Mouse (Mus musculus) kidney, embryonic 14.5 days (tissue): ENCODE measurements at regions not wholly inside any gene's neighbourhood (a gene's known extent, or its start where the extent isn't known, plus 50 kb on each side); places are given as distances from the start of the nearest gene placed in this dataset.

Experiments
- ATAC-seq: fragments of 200-750 bp; cut with Nextera tagmentation; 2 replicates; pipeline ENCODE4 v1.8.0; 2017; ENCODE audit warnings: moderate number of reproducible peaks, mild to moderate bottlenecking, moderate TSS enrichment, moderate library complexity; ENCODE audit not compliant: low FRiP score, low TSS enrichment
- H3K27ac ChIP-seq: fragments of 300-500 bp; sonication (generic); 2 replicates; pipeline ENCODE4 v1.5.1; 2014; ENCODE audit warnings: low read depth, mild to moderate bottlenecking, low read length, moderate library complexity, mixed read lengths
- H3K27me3 ChIP-seq: fragments of 300-500 bp; sonication (generic); 2 replicates; pipeline ENCODE4 v1.6.1; 2014; ENCODE audit warnings: mild to moderate bottlenecking, low read length; ENCODE audit not compliant: control insufficient read depth, insufficient read depth
- H3K36me3 ChIP-seq: fragments of 300-500 bp; sonication (generic); 2 replicates; pipeline ENCODE4 v1.6.1; 2014; ENCODE audit warnings: low read length, mixed read lengths; ENCODE audit not compliant: control insufficient read depth, insufficient read depth
- H3K4me1 ChIP-seq: fragments of 300-500 bp; sonication (generic); 2 replicates; pipeline ENCODE4 v1.6.1; 2014; ENCODE audit warnings: low read length, mixed read lengths; ENCODE audit not compliant: control insufficient read depth, insufficient read depth
- H3K4me2 ChIP-seq: fragments of 300-500 bp; sonication (generic); replicated peaks from 2 replicates; pipeline ENCODE4 v1.6.1; 2014; ENCODE audit warnings: low read depth, mild to moderate bottlenecking, low read length
- H3K4me3 ChIP-seq: fragments of 300-500 bp; sonication (generic); 2 replicates; pipeline ENCODE4 v1.5.1; 2014; ENCODE audit warnings: mild to moderate bottlenecking, low read length
- H3K9ac ChIP-seq: fragments of 300-500 bp; sonication (generic); 2 replicates; pipeline ENCODE4 v1.6.1; 2014; ENCODE audit warnings: low read depth, mild to moderate bottlenecking, low read length, moderate library complexity
- H3K9me3 ChIP-seq: fragments of 300-500 bp; sonication (generic); 2 replicates; pipeline ENCODE4 v1.6.1; 2016; ENCODE audit warnings: low read length; ENCODE audit not compliant: control insufficient read depth
- WGBS: fragments of 180-500 bp; shearing (Covaris S2); extraction: QIAGEN DNeasy Blood & Tissue Kit; methylation state at CpG from one replicate; pipeline ENCODE4 v1.1.7; 2014; 5-methylcytosine and 5-hydroxymethylcytosine counted together

DNA sequence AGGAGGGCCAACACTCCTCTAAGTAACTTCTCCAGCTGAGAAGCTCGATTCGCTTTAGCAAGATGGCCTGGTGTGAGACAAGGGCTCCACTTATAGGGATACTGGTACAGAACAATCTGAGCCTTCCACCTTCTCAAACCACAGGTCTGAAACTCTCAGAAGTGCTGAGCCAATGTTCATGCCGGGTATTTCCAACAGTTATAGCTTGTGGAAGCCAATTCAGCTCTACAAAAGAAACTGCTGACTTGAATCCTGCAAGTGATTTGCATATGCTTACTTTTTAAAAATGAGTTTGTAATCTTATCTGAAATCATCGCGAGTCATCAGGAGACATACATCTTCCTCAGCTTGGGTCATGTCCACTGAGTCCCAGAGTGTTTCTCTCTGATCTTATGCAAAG is 273.2 kb downstream of the Car8 start:
- no peak overlapping the region for H3K4me3 ChIP-seq
- no peaks in the 10 kb centered on the region for H3K27me3 ChIP-seq
- H3K36me3 ChIP-seq, result no peaks in the 10 kb centered on the region
- no peak for ATAC-seq
- H3K4me1 ChIP-seq, result no peaks in the 10 kb centered on the region
- H3K4me2 ChIP-seq, result no peak overlapping the region
- no peaks in the 10 kb centered on the region for H3K9me3 ChIP-seq
- H3K9ac ChIP-seq, result no peak overlapping the region
- H3K27ac ChIP-seq, result no peak overlapping the region
- 92% methylated on average over 5 of the region's 5 CpGs for WGBS

DNA sequence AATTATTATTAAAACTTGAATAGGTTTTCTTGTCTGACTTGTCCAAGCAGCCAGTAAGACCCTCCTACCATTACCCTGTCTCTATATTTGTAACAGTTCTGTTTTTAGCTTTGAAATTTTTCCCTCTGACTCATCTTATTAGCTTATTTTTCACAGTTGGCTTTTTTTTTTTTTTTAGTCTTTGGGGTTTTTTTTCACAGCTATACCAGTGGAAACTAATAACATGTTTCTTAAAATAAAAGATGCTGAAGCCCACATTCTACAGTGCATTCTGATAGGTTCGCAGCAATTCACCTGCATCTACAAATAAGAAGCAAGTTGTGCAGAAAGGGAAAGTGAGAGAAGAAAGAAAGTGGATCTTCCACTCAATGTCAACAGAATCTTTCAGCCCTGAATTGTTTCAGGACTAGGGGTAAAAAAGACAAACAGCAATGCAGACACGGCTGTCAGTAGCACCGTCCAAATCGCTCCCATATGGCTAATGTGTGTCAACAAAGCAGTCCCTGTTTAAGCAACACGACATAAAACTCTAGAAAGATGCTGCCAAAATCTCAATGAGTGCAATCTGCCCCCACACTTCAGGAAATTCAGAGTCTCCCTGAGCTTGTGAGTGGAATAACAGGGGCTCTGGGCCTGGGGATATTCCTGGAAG is 277.2 kb downstream of the Car8 start:
- H3K4me1 ChIP-seq, result no peaks in the 10 kb centered on the region
- no peak overlapping the region for H3K4me2 ChIP-seq
- ATAC-seq, result no peak
- H3K36me3 ChIP-seq, result no peaks in the 10 kb centered on the region
- no peak overlapping the region for H3K27ac ChIP-seq
- H3K27me3 ChIP-seq, result no peaks in the 10 kb centered on the region
- H3K9ac ChIP-seq, result no peak overlapping the region
- WGBS, result 64% methylated on average over 5 of the region's 5 CpGs
- no peak overlapping the region for H3K4me3 ChIP-seq
- H3K9me3 ChIP-seq, result no peaks in the 10 kb centered on the region

DNA sequence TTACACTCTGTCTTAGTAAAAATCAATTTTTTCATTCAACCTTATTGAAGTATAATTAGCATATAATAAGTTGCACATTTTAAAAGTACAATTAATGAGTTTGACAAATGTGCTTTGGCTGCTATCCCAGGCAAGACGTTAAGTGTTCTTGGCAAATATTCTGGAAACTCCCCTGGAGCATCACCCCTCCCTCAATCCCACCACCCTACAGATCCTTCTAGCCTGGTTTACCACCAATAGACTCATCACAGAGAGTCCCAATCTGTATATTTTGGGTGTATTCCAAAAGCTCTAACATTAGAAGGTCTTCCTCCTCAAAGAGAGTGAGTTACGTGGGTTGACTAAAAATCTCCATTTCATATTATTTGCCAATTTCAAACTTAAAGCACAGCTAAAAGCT is 278.5 kb downstream of the Car8 start:
- no peaks in the 10 kb centered on the region for H3K4me1 ChIP-seq
- ATAC-seq, result no peak
- WGBS, result 55% methylated on average over 2 of the region's 2 CpGs

DNA sequence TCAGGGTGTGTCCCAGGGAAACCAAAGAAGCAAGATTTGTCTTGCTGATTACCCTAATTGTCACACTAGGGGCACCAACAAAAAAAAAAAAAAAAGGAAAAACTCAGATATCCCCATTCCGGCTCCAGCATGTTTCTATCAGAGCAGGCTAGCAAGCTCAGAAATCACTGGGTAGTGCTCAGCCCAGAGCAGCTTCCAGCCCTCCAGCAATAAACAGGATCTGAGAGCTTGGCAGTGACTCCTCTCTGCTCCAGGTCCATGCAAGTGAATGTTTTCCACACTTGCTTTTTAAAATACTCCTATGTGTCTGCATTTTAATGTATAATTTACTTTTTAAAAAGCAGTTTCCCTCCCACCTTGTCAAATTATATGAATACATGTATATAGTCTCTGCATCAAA is 290.8 kb downstream of the Car8 start:
- H3K27me3 ChIP-seq, result no peaks in the 10 kb centered on the region
- H3K4me3 ChIP-seq, result no peak overlapping the region
- H3K9ac ChIP-seq, result no peak overlapping the region
- ATAC-seq, result no peak
- no peak overlapping the region for H3K4me2 ChIP-seq
- no peaks in the 10 kb centered on the region for H3K9me3 ChIP-seq
- no peaks in the 10 kb centered on the region for H3K36me3 ChIP-seq
- WGBS, result 93% methylated on average over 1 of the region's 1 CpGs
- no peaks in the 10 kb centered on the region for H3K4me1 ChIP-seq
- no peak overlapping the region for H3K27ac ChIP-seq

More for the DNA sequence above, 278.5 kb downstream of the Car8 start:
- H3K4me3 ChIP-seq, result no peak overlapping the region
- no peak overlapping the region for H3K9ac ChIP-seq
- H3K9me3 ChIP-seq, result no peaks in the 10 kb centered on the region
- H3K36me3 ChIP-seq, result no peaks in the 10 kb centered on the region
- H3K27ac ChIP-seq, result no peak overlapping the region
- H3K27me3 ChIP-seq, result no peaks in the 10 kb centered on the region
- no peak overlapping the region for H3K4me2 ChIP-seq

DNA sequence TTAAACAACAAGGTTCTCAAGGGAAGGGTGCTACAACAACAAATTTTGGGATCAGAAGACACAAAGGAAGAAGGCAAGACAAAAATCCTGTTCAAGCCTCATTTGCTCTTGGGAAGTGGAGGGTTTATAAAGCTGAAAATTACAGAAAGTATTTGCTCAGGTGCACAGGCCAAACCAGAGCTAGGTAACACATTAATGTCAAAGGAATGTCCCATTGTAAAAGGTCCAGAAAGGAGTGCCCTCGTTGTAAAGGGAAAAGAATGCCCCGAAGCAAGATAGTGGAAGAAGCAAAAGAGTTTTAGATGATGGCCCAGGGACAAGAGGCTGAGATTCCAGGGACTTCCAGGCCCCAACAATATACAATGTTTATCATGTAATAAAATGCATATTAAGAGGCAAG is 317.3 kb downstream of the Car8 start:
- Histone ChIP-seq H3K4me2 (no peak overlapping the region), H3K27me3 (no peaks in the 10 kb centered on the region), H3K27ac (no peak overlapping the region), H3K4me1 (no peaks in the 10 kb centered on the region), H3K9me3 (no peaks in the 10 kb centered on the region), H3K9ac (no peak overlapping the region), H3K4me3 (no peak overlapping the region), H3K36me3 (no peaks in the 10 kb centered on the region)
- ATAC-seq, result no peak
- 51% methylated on average over 2 of the region's 2 CpGs for WGBS

DNA sequence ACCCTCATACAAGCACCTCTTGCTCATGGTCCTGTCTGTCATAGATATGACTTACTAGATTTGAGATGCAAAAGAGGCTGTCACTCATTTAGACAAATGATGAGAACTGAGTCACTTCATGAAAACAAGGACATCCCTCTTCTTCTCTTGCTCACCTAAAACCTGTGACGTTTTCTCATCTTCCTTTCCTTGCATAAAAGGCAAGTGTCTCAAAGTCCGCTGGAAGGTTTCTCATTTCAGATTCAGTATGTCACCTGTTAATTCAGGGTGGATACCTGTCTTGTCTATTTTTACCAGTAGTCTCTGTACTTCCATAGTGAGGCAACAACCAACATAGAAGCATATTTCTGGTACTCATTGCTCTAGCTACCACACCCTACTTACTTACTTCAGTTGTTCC is 325.6 kb downstream of the Car8 start:
- no peaks in the 10 kb centered on the region for H3K27me3 ChIP-seq
- no peak overlapping the region for H3K27ac ChIP-seq
- no peak overlapping the region for H3K4me3 ChIP-seq
- no peak overlapping the region for H3K4me2 ChIP-seq
- no peak overlapping the region for H3K9ac ChIP-seq
- H3K4me1 ChIP-seq, result no peaks in the 10 kb centered on the region
- no peaks in the 10 kb centered on the region for H3K9me3 ChIP-seq
- WGBS, result 95% methylated on average over 2 of the region's 2 CpGs
- ATAC-seq, result no peak
- H3K36me3 ChIP-seq, result no peaks in the 10 kb centered on the region

DNA sequence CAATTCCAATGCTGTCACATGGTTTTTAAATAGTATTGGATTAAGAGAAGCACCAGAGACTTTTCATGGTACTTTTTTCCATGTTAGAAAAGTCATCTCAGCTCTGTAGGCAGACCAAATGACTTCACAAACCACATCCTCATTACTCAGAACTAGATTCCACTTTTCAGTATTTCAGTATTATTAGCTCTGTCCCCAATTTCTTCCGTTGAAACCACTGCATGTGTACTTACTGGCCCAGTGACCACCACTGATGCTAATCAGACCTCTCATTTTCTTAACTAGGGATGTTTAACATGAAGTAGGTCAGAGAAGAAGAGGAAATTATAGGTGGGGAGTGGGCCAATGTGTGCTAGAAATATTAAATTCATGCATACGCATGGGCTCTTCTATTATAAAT is 326.2 kb downstream of the Car8 start:
- ATAC-seq, result no peak
- Histone ChIP-seq H3K9ac (no peak overlapping the region), H3K4me3 (no peak overlapping the region), H3K4me2 (no peak overlapping the region), H3K27ac (no peak overlapping the region), H3K36me3 (no peaks in the 10 kb centered on the region), H3K27me3 (no peaks in the 10 kb centered on the region), H3K4me1 (no peaks in the 10 kb centered on the region), H3K9me3 (no peaks in the 10 kb centered on the region)
- WGBS, result 92% methylated on average over 2 of the region's 2 CpGs

DNA sequence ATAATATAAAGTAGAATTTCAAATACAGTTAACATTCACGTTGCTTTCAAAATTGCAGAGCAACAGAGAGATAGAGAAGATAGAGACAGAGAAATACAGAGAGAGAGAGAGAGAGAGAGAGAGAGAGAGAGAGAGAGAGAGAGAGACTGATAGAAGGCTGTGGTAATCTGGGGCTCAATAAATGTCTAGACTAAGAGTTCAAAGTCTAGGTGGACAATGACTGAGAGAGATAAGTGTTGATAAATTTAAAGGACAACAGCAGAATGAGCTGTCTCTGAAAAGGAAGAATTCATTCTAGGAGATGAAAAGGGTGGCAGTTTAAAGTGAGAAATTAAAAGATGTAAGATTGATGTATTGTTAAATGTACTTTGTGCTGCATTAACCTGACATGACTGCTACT is 335.7 kb downstream of the Car8 start:
- ATAC-seq, result no peak
- H3K4me2 ChIP-seq, result no peak overlapping the region
- no peaks in the 10 kb centered on the region for H3K36me3 ChIP-seq
- 67% methylated on average over 1 of the region's 1 CpGs for WGBS
- no peak overlapping the region for H3K4me3 ChIP-seq
- H3K27ac ChIP-seq, result no peak overlapping the region
- H3K9me3 ChIP-seq, result no peaks in the 10 kb centered on the region
- no peak overlapping the region for H3K9ac ChIP-seq
- no peaks in the 10 kb centered on the region for H3K4me1 ChIP-seq
- no peaks in the 10 kb centered on the region for H3K27me3 ChIP-seq

DNA sequence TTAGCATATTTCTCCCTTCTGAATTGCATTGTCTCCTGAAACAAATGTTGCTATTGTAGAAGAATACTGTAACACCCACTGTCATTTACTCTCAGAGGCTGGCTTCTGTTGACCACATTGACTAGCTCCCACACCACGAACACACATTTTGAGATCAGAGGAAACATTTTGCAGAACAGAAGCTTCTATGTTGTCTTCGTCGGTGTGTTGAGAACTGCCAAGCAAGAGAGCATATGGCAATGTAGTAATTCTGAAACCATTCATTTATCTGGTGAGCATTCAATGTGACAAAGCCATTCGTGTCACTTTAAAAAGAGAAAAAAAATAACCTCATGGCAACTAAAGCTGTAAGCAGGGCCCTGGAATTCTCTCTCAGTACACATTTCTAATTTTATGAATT is 343.9 kb downstream of the Car8 start:
- no peak overlapping the region for H3K9ac ChIP-seq
- H3K4me1 ChIP-seq, result no peaks in the 10 kb centered on the region
- no peak for ATAC-seq
- no peaks in the 10 kb centered on the region for H3K27me3 ChIP-seq
- no peaks in the 10 kb centered on the region for H3K36me3 ChIP-seq
- no peak overlapping the region for H3K4me3 ChIP-seq
- no peak overlapping the region for H3K4me2 ChIP-seq
- H3K9me3 ChIP-seq, result no peaks in the 10 kb centered on the region
- 88% methylated on average over 4 of the region's 4 CpGs for WGBS
- H3K27ac ChIP-seq, result no peak overlapping the region
